Mouse (Mus musculus) pancreas, adult 10 weeks (tissue): Measurements from ENCODE around the gene 2010003K11Rik. TPM values are rescaled to one million over a fixed set of nuclear protein-coding genes. Genes with fewer than 3 reads are reported as not detected.

Experiments
- polyA plus RNA-seq: library from polyadenylated mRNA; stranded (reverse); fragments of 350-450 nt; fragmentation: Illumina TruSeq; extraction: RNeasy Lipid Tissue Mini Kit (QIAGEN cat#74804); gene quantifications from one replicate; pipeline ENCODE4 v1.2.3, GENCODE M21; 2015; ENCODE audit warnings: low read depth, low replicate concordance; ENCODE audit not compliant: insufficient read depth

2010003K11Rik gene
- not detected for polyA plus RNA-seq

GRCm38 (mm10) chr19:4498062-4498933, at the start of gene 2010003K11Rik:
TSS of gene 2010003K11Rik (minus strand) at chr19:4498583.

GRCm38 (mm10) chr19:4509986-4510963, 11.9 kb upstream of the 2010003K11Rik start, which contains the start of gene Pcx:
TSS of gene Pcx (plus strand) at chr19:4510472.

GRCm38 (mm10) chr19:4477345-4478189, 20.8 kb downstream of the 2010003K11Rik start, which contains the start of gene Syt12:
TSS of gene Syt12 (minus strand) at chr19:4477447.

Other genes starting within 250 kb of the 2010003K11Rik start
- gene Ssh3, start 229.4 kb downstream of the 2010003K11Rik start, polyA plus RNA-seq: 23.7 TPM
- gene Ankrd13d, start 215.4 kb downstream of the 2010003K11Rik start, polyA plus RNA-seq: 1.0 TPM
- 33.0 TPM for gene Grk2, start 192.4 kb downstream of the 2010003K11Rik start, polyA plus RNA-seq
- 13.1 TPM for gene Kdm2a, start 100.3 kb downstream of the 2010003K11Rik start, polyA plus RNA-seq
- 1.5 TPM for gene Rhod, start 59.2 kb downstream of the 2010003K11Rik start, polyA plus RNA-seq
- gene Syt12, start 21.1 kb downstream of the 2010003K11Rik start, polyA plus RNA-seq: 0.22 TPM
- 13.1 TPM for gene Pcx, start 11.9 kb upstream of the 2010003K11Rik start, polyA plus RNA-seq
- gene Lrfn4, start 117.1 kb upstream of the 2010003K11Rik start, polyA plus RNA-seq: 2.9 TPM
- 9.0 TPM for gene Rce1, start 127.1 kb upstream of the 2010003K11Rik start, polyA plus RNA-seq
- gene Gm960, start 200.1 kb upstream of the 2010003K11Rik start, polyA plus RNA-seq: not detected
- 1.9 TPM for gene Sptbn2, start 212.6 kb upstream of the 2010003K11Rik start, polyA plus RNA-seq